Mouse (Mus musculus): Measurements from ENCODE around the gene BC049762.

BC049762 gene

GRCm38 (mm10) chr11:51211426-51211825, 51.4 kb downstream of the BC049762 start:
- no peak for DNase-seq

- DNase-seq = no peak
These were observed 55.1 kb downstream of the BC049762 start for GRCm38 (mm10) chr11:51207758-51208157.

Data from cerebellum, adult 8-10 months (tissue).